Mouse (Mus musculus) CH12.LX (cell line): ENCODE measurements around the gene Prep. TPM values are rescaled to one million over a fixed set of nuclear protein-coding genes. Genes with fewer than 3 reads are reported as not detected.

Experiments used
- DNase-seq: peaks from one replicate; pipeline ENCODE4 v3.0.0-alpha.2; 2013; ENCODE audit errors: extremely low read depth
- H3K27ac ChIP-seq: 2 replicates; pipeline ENCODE4 v1.5.1; 2012; ENCODE audit warnings: low read depth, mild to moderate bottlenecking, control low read depth, moderate library complexity; ENCODE audit not compliant: insufficient read depth
- H3K27me3 ChIP-seq: replicated peaks from 2 replicates; pipeline ENCODE3; 2012; ENCODE audit warnings: inconsistent platforms
- H3K36me3 ChIP-seq, 2 experiments: replicated peaks in 1 of 2; 2 replicates each; pipeline versions ENCODE3 to v1.6.1; 2012; ENCODE audit warnings: inconsistent platforms in 1 of 2, low read length in 1 of 2, mild to moderate bottlenecking in 1 of 2, mixed read lengths in 1 of 2, moderate library complexity in 1 of 2; ENCODE audit not compliant: control insufficient read depth in 1 of 2, insufficient read depth in 1 of 2
- H3K4me1 ChIP-seq, 2 experiments: 2 replicates each; pipeline ENCODE4 v1.6.1; 2012; ENCODE audit warnings: inconsistent platforms in 1 of 2, moderate library complexity in 1 of 2; ENCODE audit not compliant: insufficient read depth in 2 of 2, control insufficient read depth in 1 of 2
- H3K4me2 ChIP-seq: 2 replicates; pipeline ENCODE4 v1.6.1; 2012; ENCODE audit warnings: low read depth, mild to moderate bottlenecking, control low read depth; ENCODE audit not compliant: poor library complexity, insufficient read depth, severe bottlenecking
- H3K4me3 ChIP-seq, 3 experiments: fragments of 150-350 bp in 1 of 3; sonication (generic) in 1 of 3; replicated peaks in 1 of 3; 2 replicates each; pipeline versions ENCODE3 to v1.5.1; 2011 to 2012; ENCODE audit warnings: low read depth in 2 of 3, low read length in 2 of 3, mild to moderate bottlenecking in 2 of 3, moderate library complexity in 2 of 3, control low read depth in 1 of 3, improper control_type of control experiment in 1 of 3, inconsistent platforms in 1 of 3, mixed read lengths in 1 of 3; ENCODE audit not compliant: poor library complexity in 1 of 3
- H3K79me2 ChIP-seq: replicated peaks from 2 replicates; pipeline ENCODE4 v1.6.1; 2012; ENCODE audit warnings: mild to moderate bottlenecking, moderate library complexity; ENCODE audit not compliant: control insufficient read depth, poor library complexity, insufficient read depth, severe bottlenecking; ENCODE audit errors: extremely low read depth
- H3K9ac ChIP-seq: 2 replicates; pipeline ENCODE4 v1.6.1; 2012; ENCODE audit warnings: low read depth, mild to moderate bottlenecking, control low read depth, moderate library complexity; ENCODE audit not compliant: insufficient read depth
- H3K9me3 ChIP-seq: replicated peaks from 2 replicates; pipeline ENCODE3; 2012; ENCODE audit warnings: low read length, inconsistent platforms, mixed read lengths
- BHLHE40 ChIP-seq: IDR thresholded peaks from 2 replicates; pipeline ENCODE4 v1.6.1; 2011; ENCODE audit warnings: mild to moderate bottlenecking, low read depth, low read length, improper control_type of control experiment
- CHD1 ChIP-seq: IDR thresholded peaks from 2 replicates; pipeline ENCODE4 v1.6.1; 2012; ENCODE audit warnings: low read depth, low read length, improper control_type of control experiment, inconsistent platforms
- CHD2 ChIP-seq: IDR thresholded peaks from 2 replicates; pipeline ENCODE4 v1.6.1; 2011; ENCODE audit warnings: low read length, improper control_type of control experiment
- CTCF ChIP-seq, 2 experiments: IDR thresholded peaks in 1 of 2; conservative IDR thresholded peaks in 1 of 2; 2 replicates each; pipeline ENCODE4 v1.5.1; 2011 to 2012; ENCODE audit warnings: low read depth in 2 of 2, low read length in 2 of 2, improper control_type of control experiment in 1 of 2, inconsistent platforms in 1 of 2, mild to moderate bottlenecking in 1 of 2, moderate library complexity in 1 of 2
- E2F4 ChIP-seq: IDR thresholded peaks from 2 replicates; pipeline ENCODE4 v1.6.1; 2011; ENCODE audit warnings: low read depth, low read length, improper control_type of control experiment; ENCODE audit not compliant: insufficient replicate concordance
- ELF1 ChIP-seq: IDR thresholded peaks from 2 replicates; pipeline ENCODE4 v1.6.1; 2014; ENCODE audit warnings: low read depth, mild to moderate bottlenecking, inconsistent platforms, low read length, improper control_type of control experiment
- EP300 ChIP-seq: IDR thresholded peaks from 2 replicates; pipeline ENCODE4 v1.6.1; 2011; ENCODE audit warnings: low read length, improper control_type of control experiment
- ETS1 ChIP-seq: conservative IDR thresholded peaks from 2 replicates; pipeline ENCODE4 v1.6.1; 2012; ENCODE audit warnings: low read depth, mild to moderate bottlenecking, inconsistent platforms, low read length, improper control_type of control experiment, moderate library complexity
- KAT2A ChIP-seq: IDR thresholded peaks from 2 replicates; pipeline ENCODE4 v1.6.1; 2012; ENCODE audit warnings: low read length, improper control_type of control experiment, inconsistent platforms; ENCODE audit not compliant: insufficient replicate concordance
- MAFK ChIP-seq: IDR thresholded peaks from 2 replicates; pipeline ENCODE4 v1.6.1; 2011; ENCODE audit warnings: low read length, improper control_type of control experiment; ENCODE audit not compliant: insufficient replicate concordance
- MAX ChIP-seq: IDR thresholded peaks from 2 replicates; pipeline ENCODE4 v1.6.1; 2011; ENCODE audit warnings: low read length, improper control_type of control experiment
- MAZ ChIP-seq: IDR thresholded peaks from 2 replicates; pipeline ENCODE4 v1.6.1; 2012; ENCODE audit warnings: low read depth, mild to moderate bottlenecking, inconsistent platforms, low read length, improper control_type of control experiment, moderate library complexity
- MEF2A ChIP-seq: IDR thresholded peaks from 2 replicates; pipeline ENCODE4 v1.6.1; 2014; ENCODE audit warnings: low read depth, mild to moderate bottlenecking, inconsistent platforms, low read length, improper control_type of control experiment, borderline replicate concordance
- MYC ChIP-seq: IDR thresholded peaks from 2 replicates; pipeline ENCODE4 v1.6.1; 2011; ENCODE audit warnings: low read depth, mild to moderate bottlenecking, improper control_type of control experiment, low read length
- PAX5 ChIP-seq: IDR thresholded peaks from 2 replicates; pipeline ENCODE4 v1.6.1; 2012; ENCODE audit warnings: low read length, inconsistent platforms, mixed read lengths
- POLR2A ChIP-seq: IDR thresholded peaks from 2 replicates; pipeline ENCODE4 v1.6.1; 2011; ENCODE audit warnings: low read depth, mild to moderate bottlenecking, improper control_type of control experiment, low read length
- SIN3A ChIP-seq: IDR thresholded peaks from 2 replicates; pipeline ENCODE4 v1.6.1; 2012; ENCODE audit warnings: low read length, improper control_type of control experiment, inconsistent platforms
- SMC3 ChIP-seq: IDR thresholded peaks from 2 replicates; pipeline ENCODE4 v1.6.1; 2011; ENCODE audit warnings: low read depth, low read length, improper control_type of control experiment
- TBP ChIP-seq: conservative IDR thresholded peaks from 2 replicates; pipeline ENCODE4 v1.6.1; 2011; ENCODE audit warnings: low read depth, low read length, improper control_type of control experiment
- TCF12 ChIP-seq: IDR thresholded peaks from 2 replicates; pipeline ENCODE4 v1.6.1; 2014; ENCODE audit warnings: low read depth, mild to moderate bottlenecking, inconsistent platforms, low read length, improper control_type of control experiment
- UBTF ChIP-seq: IDR thresholded peaks from 2 replicates; pipeline ENCODE4 v1.6.1; 2012; ENCODE audit warnings: low read depth, mild to moderate bottlenecking, inconsistent platforms, low read length, improper control_type of control experiment, moderate library complexity
- ZC3H11A ChIP-seq: IDR thresholded peaks from 2 replicates; pipeline ENCODE4 v1.6.1; 2012; ENCODE audit warnings: low read depth, mild to moderate bottlenecking, inconsistent platforms, low read length, improper control_type of control experiment
- ZKSCAN1 ChIP-seq: IDR thresholded peaks from 2 replicates; pipeline ENCODE4 v1.6.1; 2012; ENCODE audit warnings: low read depth, inconsistent platforms, low read length, improper control_type of control experiment, borderline replicate concordance
- ZNF384 ChIP-seq: IDR thresholded peaks from 2 replicates; pipeline ENCODE4 v1.6.1; 2012; ENCODE audit warnings: low read depth, low read length, improper control_type of control experiment, inconsistent platforms
- dilution Hi-C: fragments of 300-500 bp; cut with MboI; formaldehyde crosslinking; loops from 2 replicates; pipeline ENCODE4 v1.14.3; 2020; ENCODE audit warnings: low sequenced_read_pairs; ENCODE audit not compliant: extremely low pct_unique_long_range_greater_than_20kb, extremely low pct_ligation_motif_present
- in situ Hi-C: fragments of 300-500 bp; cut with MboI; formaldehyde crosslinking; loops from 3 replicates; pipeline ENCODE4 v1.14.3; 2019; ENCODE audit warnings: low sequenced_read_pairs, low pct_ligation_motif_present, low pct_unique_long_range_greater_than_20kb, mixed read lengths
- polyA plus RNA-seq: library from polyadenylated mRNA; unstranded; fragments of >175 nt; gene quantifications from 2 replicates; pipeline ENCODE4 v1.2.1, GENCODE M21; 2012; ENCODE audit warnings: low read depth; ENCODE audit not compliant: insufficient read length
- total RNA-seq, 2 experiments: library from RNA; depleted of rRNA; stranded (reverse); fragments of 300-350 nt in 1 of 2; fragments of >200 nt in 1 of 2; gene quantifications; 2 replicates each; pipeline ENCODE4 v1.2.3; 2012 to 2014

Gene Prep
- total and polyA plus RNA-seq, 3 experiments: 17.6 to 28.2 (median 25.7) TPM

GRCm38 (mm10) chr10:45104098-45104497, 37.1 kb downstream of the Prep start:
- peak overlapping the region; percentile 67 for H3K27ac ChIP-seq

GRCm38 (mm10) chr10:45104535-45105079, 37.6 kb downstream of the Prep start:
- peak; percentile 81 for DNase-seq
- H3K9ac ChIP-seq: no peak overlapping the region
- H3K4me2 ChIP-seq: peak overlapping the region; percentile 61
- TF ChIP-seq ZNF384: peak; percentile 93
- TF ChIP-seq CHD2: 0 out of 2 replicates have a peak, but pooled peaks have one; percentile 34
- peak; percentile 65 for TF ChIP-seq ETS1
- TF ChIP-seq MEF2A: peak; percentile 96
- TF ChIP-seq SIN3A: peak; percentile 63; the same call in 1 of the 2 replicates
- 0 out of 2 replicates have a peak, but pooled peaks have one; percentile 32 for TF ChIP-seq TCF12
- no peak for TF ChIP-seq E2F4
- no peak; the same call in 1 of the 2 replicates for TF ChIP-seq MAX
- TF ChIP-seq EP300: peak; percentile 55
- peak; percentile 26; the same call in 1 of the 2 replicates for TF ChIP-seq BHLHE40
- TF ChIP-seq MAFK: no peak
- no peak for TF ChIP-seq POLR2A
- peaks cover 40 to 59% of the 10 kb centered on the region in 2 experiments for H3K36me3 ChIP-seq
- H3K79me2 ChIP-seq: no peaks in the 10 kb centered on the region; the same call in 1 of the 2 replicates
- H3K27ac ChIP-seq: no peak overlapping the region
- dilution Hi-C loops (no loop called here), in situ Hi-C loops (no loop called here)
- H3K4me3 ChIP-seq: no peak overlapping the region
- H3K27me3 ChIP-seq: no peaks in the 10 kb centered on the region
- H3K9me3 ChIP-seq: peaks cover 17% of the 10 kb centered on the region
- peaks cover 8 to 67% of the 10 kb centered on the region in 2 experiments; a peak in 3 of 4 replicates for H3K4me1 ChIP-seq

More at GRCm38 (mm10) chr10:45104098-45104497, 37.1 kb downstream of the Prep start:
- no peak overlapping the region for H3K4me3 ChIP-seq
- peaks cover 16% of the 10 kb centered on the region for H3K9me3 ChIP-seq
- H3K27me3 ChIP-seq: no peaks in the 10 kb centered on the region
- DNase-seq: peak; percentile 77
- TF ChIP-seq UBTF (no peak), ZNF384 (no peak), CTCF (conservative IDR thresholded peaks at IDR 0.05 in 1 of 2, IDR thresholded peaks at IDR 0.05 in 1 of 2; ENCODE audit: low read depth in 2 of 2, low read length in 2 of 2) (no peak), CHD1 (no peak), PAX5 (no peak), ELF1 (no peak), TCF12 (peak; percentile 9; the same call in 1 of the 2 replicates), BHLHE40 (peak; percentile 28; the same call in 1 of the 2 replicates), POLR2A (no peak), KAT2A (no peak), MYC (no peak), MAFK (no peak), EP300 (no peak), MAX (peak; percentile 8; the same call in 1 of the 2 replicates), TBP (no peak), MAZ (no peak), SIN3A (no peak), SMC3 (no peak), ZKSCAN1 (no peak), ZC3H11A (no peak)
- no peak overlapping the region for H3K9ac ChIP-seq
- dilution Hi-C loops (no loop called here), in situ Hi-C loops (no loop called here)
- peak overlapping the region; percentile 61 for H3K4me2 ChIP-seq
- no peaks in the 10 kb centered on the region; the same call in 1 of the 2 replicates for H3K79me2 ChIP-seq
- peaks cover 40 to 59% of the 10 kb centered on the region in 2 experiments for H3K36me3 ChIP-seq
- H3K4me1 ChIP-seq: peaks cover 8 to 67% of the 10 kb centered on the region in 2 experiments; a peak in 3 of 4 replicates
